Mouse (Mus musculus) cerebellum, adult 18-20 months (tissue): ENCODE results near the gene Bax.
"Not testable (repeated sequence)": the region's sequence is repeated elsewhere in the genome, so short reads cannot be mapped to it uniquely, and the experiment has no call there.

Experiments
- DNase-seq, 2 experiments: peaks; one replicate each; pipeline ENCODE4 v3.0.0; 2021

Bax gene

DNA sequence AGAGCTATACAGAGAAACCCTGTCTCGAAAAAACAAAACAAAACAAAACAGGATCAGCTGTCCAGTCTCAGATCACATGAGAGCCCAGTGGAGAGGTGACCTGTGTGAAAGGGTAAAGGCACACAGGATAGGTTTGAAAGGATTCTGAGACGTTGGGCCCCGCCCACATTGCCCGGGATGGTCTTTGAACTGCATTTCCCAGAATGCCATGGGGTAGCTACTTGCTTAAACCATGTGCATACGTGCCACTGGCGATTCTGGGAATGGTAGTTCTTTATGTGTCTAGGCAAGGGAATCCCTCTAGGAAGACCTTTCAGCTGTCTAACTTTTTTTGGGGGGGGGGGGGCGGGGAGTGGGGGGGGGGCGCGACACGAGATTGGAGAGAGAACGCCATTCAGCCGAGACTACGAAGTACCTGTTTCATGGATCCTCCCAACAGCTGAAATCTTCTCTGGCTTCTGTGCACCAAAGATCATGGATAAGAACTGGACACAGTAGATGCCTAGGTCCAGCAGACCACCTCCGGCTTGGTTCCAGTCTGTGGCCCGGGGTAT is 14.8 kb upstream of the Bax start, which contains the start of gene Tulp2:
Gene Tulp2 (plus strand): TSS at position 504 of the 554 bp plus-strand sequence.
- peak; percentile 73 to 81 for DNase-seq

GRCm38 (mm10) chr7:45480310-45480709 is 13.6 kb upstream of the Bax start:
- DNase-seq, result not testable (repeated sequence)

DNA sequence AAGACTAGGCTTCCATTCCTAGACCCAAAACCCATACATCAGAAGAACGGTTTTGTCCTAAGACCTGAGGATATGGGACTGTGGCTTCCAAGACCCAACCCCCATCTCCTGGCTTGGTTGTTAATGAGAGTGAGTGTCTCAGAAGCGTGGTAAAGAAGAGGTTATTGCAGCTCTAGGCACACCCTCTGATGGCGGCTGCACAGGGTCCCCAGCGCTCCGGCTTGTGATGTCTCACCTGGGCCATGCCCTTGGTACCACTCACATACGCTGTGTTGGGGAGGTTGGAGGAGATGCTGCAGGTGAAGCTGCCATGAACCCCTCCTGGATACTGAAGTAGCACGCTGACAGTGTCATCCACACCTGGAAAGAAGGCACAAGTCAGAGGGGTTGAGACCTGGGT is 12.1 kb upstream of the Bax start:
- DNase-seq, result no peak

DNA sequence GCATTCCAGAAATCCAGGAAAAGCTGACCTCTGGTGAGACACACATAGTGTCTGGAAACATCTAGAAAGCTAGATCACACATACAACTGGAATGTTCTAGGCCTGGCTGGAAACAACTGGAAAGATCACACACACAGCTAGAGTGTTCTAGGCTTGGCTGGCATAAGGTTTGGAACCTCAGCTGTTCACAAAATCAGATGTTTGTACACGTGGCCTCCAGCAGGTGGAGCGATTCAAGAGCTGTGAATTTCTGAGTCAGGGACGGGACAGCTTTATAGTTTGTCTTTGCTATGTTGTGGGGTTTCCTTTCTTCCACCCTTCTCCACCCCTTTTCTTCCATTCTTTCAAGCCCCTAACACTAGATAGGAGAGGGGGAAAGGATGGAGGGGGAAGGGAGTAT is 10.3 kb upstream of the Bax start:
- DNase-seq, result peak; percentile 80 to 82

- DNase-seq, result no peak
These were observed 9.8 kb upstream of the Bax start for GRCm38 (mm10) chr7:45476453-45476852.

- DNase-seq, result peak; percentile 60 to 65
These were observed 8.7 kb upstream of the Bax start for GRCm38 (mm10) chr7:45475291-45475969.

- peak; percentile 81 to 82 for DNase-seq
These were observed 4.2 kb upstream of the Bax start for GRCm38 (mm10) chr7:45470869-45471268.

DNA sequence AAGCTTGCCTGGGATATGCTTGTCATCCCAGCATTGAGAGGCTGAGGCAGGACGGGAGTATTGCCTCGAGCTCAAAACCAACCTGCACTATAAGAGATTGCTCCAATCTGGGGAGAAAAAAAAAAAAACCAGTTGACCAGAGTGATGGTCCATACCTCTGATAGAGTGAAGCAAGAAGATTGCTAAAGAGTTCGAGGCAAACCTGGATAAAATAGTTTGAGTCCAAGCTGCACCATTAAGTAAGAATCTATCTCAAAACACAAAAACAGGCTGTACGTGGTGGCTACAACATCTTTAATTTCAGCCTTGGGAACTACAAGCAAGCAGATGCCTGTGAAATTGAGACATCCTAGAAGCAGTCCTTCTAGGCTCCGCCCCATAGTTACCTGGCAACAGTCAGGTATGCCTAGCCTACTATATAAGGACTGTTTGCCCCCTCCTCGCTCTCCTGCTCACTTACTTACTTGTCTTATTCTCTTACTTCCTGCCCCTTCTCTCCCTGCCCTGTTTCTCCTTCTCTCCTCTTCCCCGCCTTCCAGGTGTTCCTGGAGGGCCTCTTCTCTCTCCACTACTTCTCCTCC is 482 bp upstream of the Bax start:
- peak in 1 of 2 experiments; percentile 35 for DNase-seq

GRCm38 (mm10) chr7:45465549-45465948 is 1.1 kb downstream of the Bax start:
- no peak for DNase-seq

DNA sequence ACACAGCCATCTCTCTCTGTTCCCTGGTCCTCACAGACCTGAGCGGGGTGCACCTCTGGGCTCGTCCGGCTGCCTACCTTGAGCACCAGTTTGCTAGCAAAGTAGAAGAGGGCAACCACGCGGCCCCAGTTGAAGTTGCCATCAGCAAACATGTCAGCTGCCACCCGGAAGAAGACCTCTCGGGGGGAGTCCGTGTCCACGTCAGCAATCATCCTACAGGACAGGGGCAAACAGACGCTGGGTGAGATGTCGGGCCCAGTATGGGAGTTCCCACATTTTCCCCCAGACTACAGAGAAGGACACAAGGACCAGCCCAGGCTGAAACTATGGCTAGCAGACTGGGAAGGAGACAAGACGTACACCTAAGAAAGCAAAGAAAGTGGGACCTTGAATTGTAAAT is 1.6 kb downstream of the Bax start:
- DNase-seq, result peak in 1 of 2 experiments; percentile 21

DNA sequence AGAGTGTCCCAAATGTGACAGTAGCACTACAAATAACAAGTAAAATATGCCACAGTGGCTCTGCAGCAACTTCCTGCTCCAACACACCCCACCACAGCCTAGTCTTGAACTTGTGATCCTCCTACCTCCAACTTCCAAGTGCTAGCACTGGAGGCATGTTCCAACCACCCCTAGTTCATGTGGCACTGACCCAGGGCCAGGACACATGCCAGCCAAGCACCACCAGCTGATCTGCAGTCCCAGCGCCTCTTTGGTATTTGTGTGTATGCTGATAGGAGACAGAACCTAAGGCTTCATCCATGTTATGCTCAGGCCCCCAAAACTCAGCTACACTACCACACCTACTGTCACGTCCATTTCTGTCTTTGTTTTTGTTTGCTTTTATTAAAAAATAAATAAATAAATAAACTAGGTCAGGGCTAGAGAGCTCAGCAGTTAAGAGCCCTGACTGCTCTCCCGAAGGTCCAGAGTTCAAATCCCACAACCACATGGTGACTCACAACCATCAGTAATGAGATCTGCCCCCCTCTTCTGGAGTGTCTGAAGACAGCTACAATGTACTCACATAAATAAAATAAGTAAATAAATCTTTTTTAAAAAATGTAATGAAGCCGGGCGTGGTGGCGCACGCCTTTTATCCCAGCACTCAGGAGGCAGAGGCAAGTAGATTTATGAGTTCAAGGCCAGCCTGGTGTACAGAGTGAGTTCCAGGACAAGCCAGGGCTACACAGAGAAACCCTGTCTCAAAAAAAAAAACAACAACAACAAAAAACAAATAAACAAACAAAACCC is 2.5 kb downstream of the Bax start:
- no peak for DNase-seq

DNA sequence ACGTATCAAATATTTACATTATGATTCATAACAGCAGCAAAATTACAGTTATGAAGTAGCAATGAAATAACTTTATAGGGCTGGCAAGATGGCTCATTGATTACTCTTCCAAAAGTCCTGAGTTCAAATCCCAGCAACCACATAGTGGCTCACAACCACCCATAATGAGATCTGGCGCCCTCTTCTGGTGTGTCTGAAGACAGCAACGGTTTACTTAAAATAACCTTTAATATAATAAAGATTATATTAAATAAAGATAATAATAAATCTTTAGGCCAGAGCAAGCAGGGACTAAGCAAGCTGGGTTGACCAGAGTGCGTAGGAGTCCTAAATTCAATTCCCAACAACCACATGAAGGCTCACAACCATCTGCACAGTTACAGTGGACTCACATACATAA is 3.8 kb downstream of the Bax start:
- DNase-seq, result not testable (repeated sequence)

DNA sequence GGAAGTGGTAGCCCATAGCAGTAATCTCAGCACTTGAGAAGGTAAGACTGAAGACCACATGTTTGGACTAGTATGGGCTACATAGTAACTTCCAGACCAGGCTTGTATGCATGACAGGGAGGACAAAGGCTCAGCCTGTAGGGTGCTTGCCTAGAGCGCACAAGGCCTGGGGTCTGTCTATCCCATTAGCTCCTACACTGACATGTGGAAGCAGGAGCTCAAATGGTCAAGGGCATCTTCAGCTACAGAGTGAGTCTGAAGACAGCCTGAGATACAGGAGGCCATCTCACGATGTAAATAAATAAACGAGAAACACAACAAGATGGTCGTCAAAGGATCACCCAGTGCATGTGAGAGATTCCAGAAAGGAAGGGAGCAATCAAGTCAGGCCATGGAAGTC is 4.4 kb downstream of the Bax start:
- DNase-seq, result no peak

DNA sequence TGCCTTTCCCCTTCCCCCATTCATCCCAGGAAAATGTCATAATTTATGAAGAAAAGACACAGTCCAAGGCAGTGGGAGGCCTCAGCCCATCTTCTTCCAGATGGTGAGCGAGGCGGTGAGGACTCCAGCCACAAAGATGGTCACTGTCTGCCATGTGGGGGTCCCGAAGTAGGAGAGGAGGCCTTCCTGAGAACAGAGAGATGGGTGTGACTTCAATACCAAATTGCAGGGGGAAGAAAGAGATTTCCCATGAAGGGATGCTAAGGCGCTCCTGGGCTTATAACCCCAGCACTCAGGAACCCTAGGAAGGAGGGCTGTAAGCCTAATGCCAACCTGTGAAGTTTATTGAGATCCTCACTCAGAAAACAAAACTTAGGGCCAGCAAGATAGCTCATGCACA is 4.9 kb downstream of the Bax start:
- no peak for DNase-seq

DNA sequence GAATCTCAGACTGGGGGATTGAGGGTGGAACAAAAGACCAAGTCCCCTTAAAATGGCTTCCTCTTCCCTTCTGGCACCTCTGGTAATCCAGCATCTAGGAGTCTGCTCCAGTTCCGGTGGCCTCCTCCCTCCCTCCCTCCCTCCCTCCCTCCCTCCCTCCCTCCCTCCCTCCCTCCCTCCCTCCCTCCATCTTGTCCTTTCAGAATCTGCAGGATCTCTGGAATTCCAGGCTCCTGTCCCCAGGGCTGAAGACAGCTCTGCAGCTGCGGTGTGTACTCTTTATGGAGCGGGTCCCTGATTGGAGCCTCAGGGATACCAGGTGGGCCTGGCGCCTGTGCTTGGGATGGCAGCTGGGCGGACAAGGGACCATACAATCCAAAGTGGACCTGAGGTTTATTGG is 5.4 kb downstream of the Bax start:
- DNase-seq, result no peak

- peak in 1 of 2 experiments; percentile 34 for DNase-seq
These were observed 5.8 kb downstream of the Bax start for GRCm38 (mm10) chr7:45460860-45461314.

DNA sequence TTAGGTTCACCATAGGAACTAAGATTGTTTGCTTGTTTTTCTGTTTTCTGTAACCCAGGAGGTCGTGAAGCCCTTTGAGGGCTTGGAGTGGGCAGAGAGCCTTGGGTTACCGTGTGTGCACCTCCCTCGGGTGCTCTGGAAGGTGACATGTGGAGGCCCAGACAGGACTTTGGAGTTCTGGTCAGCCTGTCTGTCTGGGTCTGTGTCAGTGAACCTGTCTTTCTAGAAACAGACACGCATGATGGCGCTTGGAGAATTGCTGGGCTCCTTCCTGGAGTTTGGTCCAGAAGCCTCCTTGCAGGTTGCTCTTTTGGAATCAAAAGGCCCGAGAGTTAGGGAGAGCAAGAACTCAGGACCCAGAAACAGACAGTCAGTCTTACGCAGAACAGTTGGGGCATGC is 6.3 kb downstream of the Bax start:
- DNase-seq, result no peak

- peak; percentile 92 to 97 for DNase-seq
These were observed 7.0 kb downstream of the Bax start, which contains the start of gene Ftl1 for GRCm38 (mm10) chr7:45459564-45460140. Gene Ftl1 (minus strand): TSS chr7:45459884.

- DNase-seq, result peak; percentile 84 to 86
These were observed 7.7 kb downstream of the Bax start for GRCm38 (mm10) chr7:45458748-45459563.

DNA sequence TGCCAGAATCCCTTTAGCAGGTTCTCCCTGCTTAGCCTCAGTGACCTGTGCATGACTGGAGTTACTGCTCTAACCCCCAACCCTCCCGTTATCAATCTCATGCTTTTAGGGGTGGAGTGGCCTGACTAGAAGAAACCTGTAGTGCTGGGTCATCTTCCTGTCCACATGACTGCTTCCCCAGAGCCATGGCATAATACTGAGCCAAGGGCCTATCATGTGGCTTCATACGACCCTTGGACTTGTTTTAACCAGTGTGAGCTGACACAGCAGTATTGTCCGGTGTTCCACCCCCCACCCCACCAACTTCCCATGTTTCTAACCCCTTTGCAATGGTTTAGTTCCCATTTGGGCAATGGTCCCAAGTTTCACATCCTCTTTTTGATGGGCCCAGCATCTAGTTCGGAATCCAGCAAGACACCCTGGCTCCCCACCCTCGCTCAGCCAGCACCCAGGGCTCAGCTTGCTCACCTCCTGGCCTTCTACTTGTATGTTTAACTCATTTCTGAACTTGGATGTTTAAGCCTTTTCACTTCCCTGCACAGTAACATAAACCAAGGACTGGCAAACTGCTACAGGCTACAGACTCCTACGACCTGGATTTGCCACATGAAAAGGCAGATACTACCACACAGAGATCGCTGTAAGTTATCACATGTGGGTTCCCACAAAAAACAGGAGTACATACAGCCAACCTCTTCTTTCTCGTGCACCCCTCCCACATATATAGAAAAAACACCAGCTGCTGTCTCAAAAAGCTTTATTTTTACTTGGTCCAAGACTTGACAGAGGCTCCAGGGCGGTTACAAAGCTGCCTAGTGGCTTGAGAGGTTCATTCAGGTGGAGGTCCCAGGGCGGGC is 9.3 kb downstream of the Bax start:
- no peak for DNase-seq

- no peak for DNase-seq
These were observed 9.9 kb downstream of the Bax start for GRCm38 (mm10) chr7:45456721-45457203.
